Mouse (Mus musculus) embryonic fibroblast, embryonic 13.5 days (primary cell): ENCODE results near the gene Aldh3a2.

Experiments
- CTCF ChIP-seq: IDR thresholded peaks from 2 replicates; pipeline ENCODE4 v1.5.1; 2011; ENCODE audit warnings: mild to moderate bottlenecking, control low read depth, low read length, moderate library complexity, borderline replicate concordance; ENCODE audit not compliant: insufficient read depth
- POLR2A ChIP-seq: IDR thresholded peaks from 2 replicates; pipeline ENCODE4 v1.6.1; 2011; ENCODE audit warnings: low read depth, mild to moderate bottlenecking, control low read depth, low read length, moderate library complexity

DNA sequence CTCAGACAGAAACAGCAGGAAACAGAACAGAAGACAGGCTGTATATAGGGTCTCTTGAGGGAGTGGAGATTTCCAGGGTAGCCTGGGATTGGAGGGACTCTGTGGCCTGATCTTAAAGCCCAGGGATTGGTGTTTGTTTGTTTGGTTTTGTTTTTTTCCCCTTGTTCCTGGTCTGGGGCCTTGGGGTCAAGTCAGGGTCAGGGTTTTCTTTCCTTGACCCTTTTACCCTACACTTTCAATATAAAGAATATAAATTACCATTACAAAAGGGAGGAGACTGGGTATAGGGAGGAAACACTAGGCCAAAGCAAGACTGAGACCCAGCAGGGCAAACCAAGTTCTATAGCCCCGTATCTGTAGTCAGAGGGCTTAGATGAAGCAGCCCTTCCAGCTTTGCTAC lies 29.3 kb upstream of the Aldh3a2 start:
- TF ChIP-seq CTCF (no peak), POLR2A (no peak)
